Mouse (Mus musculus) heart, postnatal 4 days (tissue): ENCODE measurements around the gene Mettl21a. TPM values are rescaled to one million over a fixed set of nuclear protein-coding genes. Genes with fewer than 3 reads are reported as not detected.
A peak's percentile ranks its signal among the peaks of the same experiment; 100 is the strongest.
"Not testable (repeated sequence)": the region's sequence is repeated elsewhere in the genome, so short reads cannot be mapped to it uniquely, and the experiment has no call there.

Experiments
- DNase-seq: peaks from one replicate; pipeline ENCODE4 v3.0.0; 2021
- total RNA-seq, 2 experiments: library from RNA; stranded (reverse); gene quantifications; 2 replicates each; pipeline ENCODE4 v1.2.3; 2021

The Mettl21a gene
- 1 to 10 TPM; 6.5 to 8.1 TPM for total RNA-seq

GRCm38 (mm10) chr1:64616881-64617714 is at the start of gene Mettl21a:
Gene Mettl21a (minus strand): TSS chr1:64617242.
- peak; percentile 93 for DNase-seq

GRCm38 (mm10) chr1:64658876-64659275 is 41.8 kb upstream of the Mettl21a start:
- no peak for DNase-seq

DNA sequence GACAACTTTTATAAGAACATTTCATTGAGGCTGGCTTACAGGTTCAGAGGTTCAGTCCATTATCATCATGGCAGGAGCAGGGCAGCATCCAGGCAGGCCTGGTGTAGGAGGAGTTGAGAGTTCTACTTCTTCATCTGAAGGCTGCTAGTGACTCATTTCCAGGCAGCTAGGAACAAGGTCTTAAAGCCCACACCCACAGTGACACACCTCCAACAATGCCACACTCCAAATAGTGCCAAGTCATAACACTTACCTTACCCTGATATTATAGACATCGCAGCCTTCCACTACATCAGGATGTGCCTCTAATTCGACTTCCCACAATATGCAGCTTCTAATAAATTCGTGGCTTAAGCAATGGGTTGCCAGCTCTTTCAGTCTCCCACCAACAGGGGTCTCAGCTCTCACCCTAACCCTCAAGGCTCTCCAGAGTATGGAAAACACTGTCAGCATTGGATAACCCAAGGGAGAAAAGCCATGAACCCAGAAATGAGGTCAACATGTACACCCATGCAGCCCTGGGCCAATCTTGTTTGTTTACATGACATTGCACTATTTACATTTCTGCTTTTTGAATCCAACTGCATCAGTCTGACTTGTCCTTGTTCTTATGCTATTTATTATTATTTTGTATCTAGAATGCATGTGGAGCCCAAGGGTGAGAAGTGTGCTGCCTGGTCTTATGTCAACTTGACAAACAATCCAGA is 39.5 kb upstream of the Mettl21a start:
- DNase-seq, result no peak

GRCm38 (mm10) chr1:64655415-64655814 is 38.4 kb upstream of the Mettl21a start:
- no peak for DNase-seq

GRCm38 (mm10) chr1:64653701-64654100 is 36.7 kb upstream of the Mettl21a start:
- DNase-seq, result no peak

DNA sequence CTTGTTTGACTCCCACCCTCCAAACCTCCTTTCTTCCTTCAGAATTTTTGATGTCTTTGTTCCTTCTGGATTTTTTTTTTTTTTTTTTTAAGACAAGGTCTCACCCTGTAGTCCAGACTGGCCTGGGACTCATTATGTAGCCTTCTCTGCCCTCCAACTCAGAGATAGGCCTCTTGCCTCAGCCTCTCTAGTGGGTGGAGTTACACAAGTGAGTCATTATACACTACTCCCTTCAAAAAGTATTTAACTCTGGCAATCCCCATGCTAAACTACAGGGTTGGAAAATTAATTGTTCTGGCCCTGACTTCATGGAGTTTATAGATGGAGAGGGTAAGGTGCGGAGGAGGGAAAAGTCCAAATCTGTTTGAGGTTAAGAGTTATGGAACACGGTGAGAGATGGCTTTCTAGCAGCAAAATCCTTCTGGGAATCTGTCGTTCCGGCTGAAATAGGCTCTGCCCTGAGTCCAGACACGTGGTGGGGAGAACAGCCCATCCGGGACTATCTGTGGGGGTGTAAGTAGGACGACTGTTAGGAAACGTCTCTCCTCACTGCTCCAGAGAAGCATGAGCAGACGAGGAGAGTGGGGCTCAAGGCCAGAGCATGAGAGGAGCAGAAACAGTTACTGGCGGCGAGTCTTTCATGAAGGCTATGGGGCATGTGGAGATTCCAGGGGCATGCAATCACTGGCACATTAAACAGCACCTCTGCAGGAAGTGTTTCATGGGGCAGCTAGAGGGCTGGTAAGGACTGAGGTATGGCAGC is 32.5 kb upstream of the Mettl21a start:
- peak; percentile 10 for DNase-seq

GRCm38 (mm10) chr1:64644513-64644912 is 27.5 kb upstream of the Mettl21a start:
- DNase-seq, result no peak

DNA sequence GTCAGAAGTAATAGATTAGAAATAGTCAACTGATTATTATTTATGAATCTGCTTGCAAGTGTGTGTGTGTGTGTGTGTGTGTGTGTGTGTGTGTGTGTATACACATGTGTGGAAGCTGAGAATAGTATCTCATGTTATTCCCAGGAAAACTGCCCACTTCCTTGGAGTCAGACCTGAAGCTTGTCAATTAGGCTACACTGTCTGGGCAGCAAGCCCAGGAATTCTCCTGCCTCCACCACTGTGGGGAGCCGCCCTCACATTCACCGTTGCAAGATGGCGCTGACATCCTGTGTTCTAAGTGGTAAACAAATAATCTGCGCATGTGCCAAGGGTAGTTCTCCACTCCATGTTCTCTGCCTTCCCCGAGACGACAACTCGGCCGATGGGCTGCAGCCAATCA is 25.5 kb upstream of the Mettl21a start:
- DNase-seq, result not testable (repeated sequence)

- no peak for DNase-seq
These were observed 24.0 kb upstream of the Mettl21a start for GRCm38 (mm10) chr1:64641069-64641468.

- no peak for DNase-seq
These were observed 22.2 kb upstream of the Mettl21a start for GRCm38 (mm10) chr1:64639279-64639678.

DNA sequence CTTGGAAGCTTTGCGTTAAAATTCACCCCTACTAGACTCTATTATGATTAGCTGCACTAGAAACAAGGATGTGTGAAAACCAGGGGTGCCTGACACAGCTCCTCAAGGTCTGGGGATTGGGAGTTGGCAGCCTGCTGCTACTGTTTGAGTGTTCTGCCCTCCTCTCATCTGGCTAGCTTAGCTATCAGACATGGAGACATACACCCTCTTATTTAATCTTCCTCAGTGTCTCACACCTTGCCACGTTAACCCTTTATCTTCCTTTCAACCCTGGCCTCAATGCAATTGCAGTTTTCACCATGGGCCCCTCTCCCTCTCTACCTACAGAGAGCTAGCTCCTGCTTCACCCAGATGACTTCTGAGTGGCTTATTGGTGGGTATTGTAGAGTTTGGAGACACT is 18.6 kb upstream of the Mettl21a start:
- no peak for DNase-seq

GRCm38 (mm10) chr1:64633237-64633636 is 16.2 kb upstream of the Mettl21a start:
- no peak for DNase-seq

GRCm38 (mm10) chr1:64631526-64631925 is 14.5 kb upstream of the Mettl21a start:
- no peak for DNase-seq

- DNase-seq, result no peak
These were observed 8.2 kb upstream of the Mettl21a start for GRCm38 (mm10) chr1:64625214-64625613.

DNA sequence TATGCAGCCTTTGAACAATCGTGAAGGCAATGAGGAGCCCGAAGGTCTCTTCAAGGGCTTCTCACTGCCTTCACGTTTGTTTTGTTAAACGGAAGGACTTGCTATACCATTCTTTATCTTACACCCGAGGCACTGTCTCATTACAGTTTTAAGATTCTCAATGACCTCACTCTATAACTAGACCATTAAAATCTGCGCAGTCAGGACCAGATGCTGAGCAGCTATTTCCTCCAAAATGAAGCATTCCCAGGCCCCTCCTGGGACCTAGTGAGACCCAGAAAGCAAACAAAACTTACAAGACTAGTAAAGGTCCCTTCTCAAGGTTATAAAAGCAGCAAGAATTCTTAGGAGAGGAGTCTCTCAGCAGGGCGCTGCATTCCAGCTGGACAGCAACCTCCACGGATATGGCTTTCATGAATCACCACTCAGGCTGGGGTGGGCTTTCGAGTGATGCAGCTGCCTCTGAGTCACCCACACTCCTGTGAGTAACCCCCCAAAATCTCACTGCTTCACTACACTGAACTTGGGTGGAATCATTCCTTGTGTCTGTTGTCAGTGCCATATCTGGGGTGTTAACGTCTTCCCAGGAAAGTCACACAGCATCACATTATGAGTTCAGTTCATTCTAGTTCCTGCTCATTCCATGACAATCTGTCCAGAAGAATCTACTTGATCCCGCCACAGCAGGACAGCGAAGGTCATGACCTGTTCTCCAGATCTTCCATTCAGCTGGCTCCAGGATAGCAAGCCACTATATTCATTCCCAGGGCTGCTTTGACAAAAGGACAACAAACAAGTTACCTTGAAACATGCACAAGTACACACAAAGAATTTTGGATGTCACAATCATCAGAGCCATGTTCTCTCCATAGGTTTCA is 6.8 kb upstream of the Mettl21a start:
- DNase-seq, result no peak

DNA sequence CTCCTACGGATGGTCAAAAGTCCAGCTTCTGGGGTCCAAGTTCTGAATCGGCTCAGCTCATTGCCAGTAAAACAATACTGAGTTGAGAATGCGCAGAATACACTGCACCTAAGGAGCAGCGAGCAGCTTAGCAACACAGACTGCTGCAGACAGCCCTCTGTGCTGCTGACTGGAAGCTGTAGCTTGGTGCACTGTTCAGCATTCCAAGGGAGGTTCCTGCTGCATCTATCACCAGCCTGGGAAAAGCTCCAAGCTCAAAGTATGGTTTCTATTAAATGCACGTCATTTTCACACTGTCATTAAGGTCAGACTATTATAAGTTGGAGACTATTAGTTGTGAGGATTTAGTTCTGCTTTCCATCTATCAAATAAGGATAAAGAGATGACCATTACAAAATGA is 4.1 kb upstream of the Mettl21a start:
- peak; percentile 34 for DNase-seq

DNA sequence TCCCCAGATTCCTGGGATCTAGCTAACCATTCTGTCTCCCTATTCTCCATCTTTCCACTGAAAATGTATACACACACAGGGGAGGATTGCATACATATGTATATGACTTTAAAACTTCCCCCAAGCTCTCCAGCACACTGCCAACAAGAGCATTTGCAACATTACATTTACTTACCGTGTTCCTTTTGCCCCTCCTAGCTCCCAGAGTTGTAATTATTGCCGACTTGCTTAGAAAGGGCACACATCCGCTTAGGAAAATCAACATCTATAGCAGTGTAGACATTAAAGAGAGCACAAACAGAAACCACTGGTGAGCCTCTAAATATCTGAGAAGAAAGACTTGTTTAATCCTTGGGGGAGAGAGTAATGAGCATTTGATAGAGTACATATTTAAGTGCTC is 1.2 kb upstream of the Mettl21a start:
- no peak for DNase-seq

DNA sequence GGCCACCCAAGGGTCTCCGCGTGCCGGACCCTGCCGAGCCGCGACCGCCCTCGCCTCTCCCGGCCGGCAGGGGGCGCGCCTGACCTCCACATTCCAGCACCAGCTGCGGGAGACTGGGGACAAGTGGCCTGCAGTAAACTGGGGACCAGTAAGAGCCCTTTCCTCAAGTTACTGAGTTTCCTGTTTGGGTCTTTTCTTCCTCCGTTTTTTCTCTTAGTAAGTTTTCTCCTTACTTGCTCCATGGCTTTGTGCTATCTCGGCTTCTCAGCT is 608 bp upstream of the Mettl21a start:
- DNase-seq, result peak; percentile 93

DNA sequence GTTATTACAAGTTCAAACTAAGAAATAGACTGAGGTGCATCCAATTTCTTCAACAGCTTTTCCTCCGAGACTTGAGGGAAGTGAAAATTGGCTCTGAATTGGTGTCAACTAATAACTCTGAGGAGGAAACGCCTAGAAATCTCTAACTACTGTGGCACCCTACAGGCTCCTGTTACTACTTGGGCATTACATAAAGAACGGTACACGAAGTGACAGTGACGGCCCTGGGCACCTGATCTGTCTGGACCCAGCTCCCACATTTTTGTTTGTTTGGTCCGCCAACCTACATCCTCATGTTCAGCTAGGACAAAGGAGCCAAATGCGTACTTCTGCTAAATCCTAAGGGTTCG is 536 bp downstream of the Mettl21a start:
- DNase-seq, result no peak

DNA sequence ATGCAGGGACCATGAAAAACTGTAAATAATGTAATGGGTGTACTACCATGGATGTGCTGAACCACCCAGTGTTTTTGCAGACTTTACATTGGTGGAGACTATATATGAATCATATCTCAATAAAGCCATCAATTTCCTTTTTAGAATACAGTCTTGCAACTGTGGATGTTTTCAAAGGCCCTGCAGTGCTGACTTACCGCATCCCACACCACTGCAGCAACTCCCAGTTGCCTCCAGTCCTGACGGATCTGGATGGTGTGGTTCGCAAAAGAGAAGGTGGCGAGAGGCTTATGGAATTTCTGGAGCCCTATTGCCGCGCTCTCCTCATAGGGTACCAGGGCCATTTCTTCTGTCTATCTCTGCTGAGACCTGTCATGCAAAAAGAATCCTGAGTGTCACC is 966 bp downstream of the Mettl21a start:
- no peak for DNase-seq

- DNase-seq, result no peak
These were observed 1.5 kb downstream of the Mettl21a start for GRCm38 (mm10) chr1:64615531-64615991.

- no peak for DNase-seq
These were observed 2.2 kb downstream of the Mettl21a start for GRCm38 (mm10) chr1:64614801-64615345.
